ENCODE assay signal across 17 mouse cellular contexts in genomic region chr2:163174066-163174465, GRCm38 (mm10).
"Had no signal": no experiment of that assay in that cellular context is flagged by ENCODE, and none has a peak within 500 bp of the region (broad histone marks: within the 10 kb centered on the region; RNA-seq: fewer than 3 reads in every experiment).

No protein-coding gene starts in this region.

- H3K27me3 ChIP-seq: liver, embryonic 13.5 days; neural tube, embryonic 12.5 days had no signal

- H3K4me1 ChIP-seq: liver, embryonic 13.5 days; neural tube, embryonic 12.5 days had no signal

- DNase-seq: kidney, adult 8-10 months; kidney, postnatal 10 days; kidney, postnatal 36 days; left cerebral cortex, postnatal 4 days; liver, embryonic 13.5 days; lung, adult 2 months; lung, postnatal 36 days; midbrain, embryonic 14.5 days; right cerebral cortex, adult 18-20 months; right cerebral cortex, postnatal 14 days; right cerebral cortex, postnatal 4 days; thymus, postnatal 25 days had no signal

- H3K4me2 ChIP-seq: kidney, embryonic 15.5 days; liver, embryonic 13.5 days; midbrain, embryonic 11.5 days; neural tube, embryonic 12.5 days; neural tube, embryonic 15.5 days had no signal

- ATAC-seq: lung, postnatal 0 days had no signal

- H3K9ac ChIP-seq: kidney, embryonic 15.5 days; liver, embryonic 13.5 days; neural tube, embryonic 12.5 days; neural tube, embryonic 15.5 days had no signal

- H3K4me3 ChIP-seq: kidney, embryonic 15.5 days; liver, embryonic 13.5 days; neural tube, embryonic 12.5 days; neural tube, embryonic 15.5 days had no signal

- H3K36me3 ChIP-seq: kidney, embryonic 15.5 days; liver, embryonic 13.5 days; neural tube, embryonic 12.5 days; neural tube, embryonic 15.5 days had no signal

- H3K27ac ChIP-seq: kidney, embryonic 15.5 days; liver, embryonic 13.5 days; neural tube, embryonic 12.5 days; neural tube, embryonic 15.5 days had no signal

- H3K9me3 ChIP-seq: kidney, embryonic 15.5 days; liver, embryonic 13.5 days; neural tube, embryonic 12.5 days; neural tube, embryonic 15.5 days had no signal
